ENCODE assay signal across 19 mouse cellular contexts in the genomic region with DNA sequence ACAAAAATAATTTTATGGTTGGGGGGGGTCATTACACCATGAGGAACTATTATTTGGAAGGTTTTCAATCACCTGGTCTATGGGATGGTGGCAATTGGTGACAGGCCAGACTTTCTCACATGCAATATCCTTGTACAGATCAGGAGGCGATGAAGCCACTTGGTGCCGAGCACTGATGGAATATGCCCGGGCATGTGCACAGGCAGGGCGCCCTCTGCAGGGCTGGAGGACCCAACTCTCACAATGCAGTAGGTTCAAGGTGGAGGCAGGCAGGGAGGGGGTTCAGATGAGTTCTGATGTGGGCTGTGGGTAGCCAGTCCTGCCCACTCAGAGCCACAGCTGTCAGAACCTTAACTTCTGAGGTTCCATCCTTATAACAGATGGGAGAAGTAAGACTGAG. TPM values are rescaled to one million over a fixed set of nuclear protein-coding genes. Genes with fewer than 3 reads are reported as not detected.
DNase-seq lines count a peak whose midpoint lies in the region; ATAC-seq and TF ChIP-seq lines count a peak whose summit lies in the region.
"Had no signal": no experiment of that assay in that cellular context is flagged by ENCODE, and none has a peak within 500 bp of the region (broad histone marks: within the 10 kb centered on the region; RNA-seq: fewer than 3 reads in every experiment).

No protein-coding gene starts in this region.

- no peak for TF ChIP-seq EP300 in liver, postnatal 0 days (IDR thresholded peaks at IDR 0.05; ENCODE audit: low read depth)

- peak; percentile 25; the same call in 1 of the 2 replicates for TF ChIP-seq CTCF in liver, postnatal 0 days (IDR thresholded peaks at IDR 0.05; ENCODE audit: low read depth)

- no peak overlapping the region for H3K9ac ChIP-seq in liver, postnatal 0 days (replicated peaks)
- H3K9ac ChIP-seq: embryonic facial prominence, embryonic 13.5 days; forebrain, embryonic 15.5 days; midbrain, embryonic 15.5 days; stomach, embryonic 15.5 days had no signal

- H3K4me2 ChIP-seq in liver, postnatal 0 days (ENCODE audit: low read depth, low read length), result no peak overlapping the region
- H3K4me2 ChIP-seq: embryonic facial prominence, embryonic 13.5 days; forebrain, embryonic 15.5 days; midbrain, embryonic 15.5 days; stomach, embryonic 15.5 days had no signal

- peak; percentile 27 to 38 for DNase-seq in cerebellum, postnatal 10 days
- no peak for DNase-seq in cerebellum, adult 18-20 months
- no peak for DNase-seq in liver, postnatal 0 days
- DNase-seq in liver, result no peak
- peak; percentile 3 to 22 for DNase-seq in B cell, adult 2 months
- peak; percentile 13 for DNase-seq in c-Kit-positive CD71-positive TER-119-positive erythroid progenitor cells, embryonic 14.5 days (ENCODE audit: low spot score)
- DNase-seq in right cerebral cortex, postnatal 25 days, result no peak
- DNase-seq in spleen, postnatal 14 days (ENCODE audit: low spot score in 2 of 2), result no peak
- DNase-seq: cerebellum, postnatal 36 days; gastrocnemius, postnatal 36 days; left cerebral cortex, postnatal 4 days; right cerebral cortex, postnatal 14 days had no signal

- no peak for ATAC-seq in liver, postnatal 0 days
- ATAC-seq: forebrain, embryonic 15.5 days; midbrain, embryonic 15.5 days had no signal

- H3K36me3 ChIP-seq in liver, postnatal 0 days (replicated peaks; ENCODE audit: insufficient read depth, low read length), result no peaks in the 10 kb centered on the region
- H3K36me3 ChIP-seq: embryonic facial prominence, embryonic 13.5 days; forebrain, embryonic 15.5 days; midbrain, embryonic 15.5 days; stomach, embryonic 15.5 days had no signal

- 65% methylated on average over 4 of the region's 4 CpGs for WGBS in liver, postnatal 0 days (ENCODE audit: insufficient replicate concordance)

- no peak overlapping the region for H3K4me3 ChIP-seq in liver, postnatal 0 days (ENCODE audit: low read depth, low read length)
- H3K4me3 ChIP-seq: embryonic facial prominence, embryonic 13.5 days; forebrain, embryonic 15.5 days; midbrain, embryonic 15.5 days; stomach, embryonic 15.5 days had no signal

- no peak overlapping the region for H3K27ac ChIP-seq in liver, postnatal 0 days (ENCODE audit: low read depth)
- H3K27ac ChIP-seq: embryonic facial prominence, embryonic 13.5 days; forebrain, embryonic 15.5 days; midbrain, embryonic 15.5 days; stomach, embryonic 15.5 days had no signal

- no peaks in the 10 kb centered on the region for H3K4me1 ChIP-seq in liver, postnatal 0 days (ENCODE audit: insufficient read depth)
- H3K4me1 ChIP-seq: forebrain, embryonic 15.5 days; midbrain, embryonic 15.5 days; stomach, embryonic 15.5 days had no signal

- H3K9me3 ChIP-seq in liver, postnatal 0 days (ENCODE audit: low read length), result no peaks in the 10 kb centered on the region
- H3K9me3 ChIP-seq: embryonic facial prominence, embryonic 13.5 days; forebrain, embryonic 15.5 days; midbrain, embryonic 15.5 days; stomach, embryonic 15.5 days had no signal

- no peaks in the 10 kb centered on the region for H3K27me3 ChIP-seq in liver, postnatal 0 days (ENCODE audit: insufficient read depth, low read length)
- H3K27me3 ChIP-seq: embryonic facial prominence, embryonic 13.5 days; forebrain, embryonic 15.5 days; midbrain, embryonic 15.5 days; stomach, embryonic 15.5 days had no signal

RNA-seq across cellular contexts. Expression of gene Otog, which starts 11.1 kb away (rescaled TPM):
- polyA plus RNA-seq in liver, postnatal 0 days (2015; fragmentation: Nextera tagmentation; extraction: Ambion mirVana), result not detected in 2 replicates
- polyA plus RNA-seq: heart, embryonic 14.5 days; lung, embryonic 16.5 days; midbrain, embryonic 15.5 days; neural tube, embryonic 14.5 days had no signal

RNA-seq across cellular contexts. Expression of gene Ush1c, which starts 13.5 kb away (rescaled TPM):
- polyA plus RNA-seq in liver, postnatal 0 days (2015; fragmentation: Nextera tagmentation; extraction: Ambion mirVana), result 0.08 and 0.11 TPM in 2 replicates

Comparison
In these comparisons a context has a peak if more than half of its experiments do, and no peak if none do; other contexts are left out.
1. DNase-seq: peak in cerebellum, postnatal 10 days (2 of 2), B cell, adult 2 months (2 of 2) and c-Kit-positive CD71-positive TER-119-positive erythroid progenitor cells, embryonic 14.5 days (single experiment); none in cerebellum, adult 18-20 months (0 of 2), liver, postnatal 0 days (single experiment), liver (single experiment), right cerebral cortex, postnatal 25 days (single experiment) and spleen, postnatal 14 days (0 of 2).